ENCODE assay signal across 11 mouse cellular contexts in genomic region chrX:140540500-140541114, GRCm38 (mm10). TPM values are rescaled to one million over a fixed set of nuclear protein-coding genes. Genes with fewer than 3 reads are reported as not detected.
DNase-seq lines count a peak whose midpoint lies in the region; ATAC-seq and TF ChIP-seq lines count a peak whose summit lies in the region.
"Had no signal": no experiment of that assay in that cellular context is flagged by ENCODE, and none has a peak within 500 bp of the region (broad histone marks: within the 10 kb centered on the region; RNA-seq: fewer than 3 reads in every experiment).

No protein-coding gene starts in this region.

- H3K27ac ChIP-seq in heart, embryonic 13.5 days (replicated peaks): peak overlapping the region; percentile 94
- peak overlapping the region; percentile 96 for H3K27ac ChIP-seq in spleen, adult 2 months (ENCODE audit: insufficient read depth, low read length)
- peak overlapping the region; percentile 88 for H3K27ac ChIP-seq in macrophage

- H3K36me3 ChIP-seq in heart, embryonic 13.5 days: peaks cover 10% of the 10 kb centered on the region
- H3K36me3 ChIP-seq in spleen, adult 2 months (ENCODE audit: control insufficient read depth, insufficient read depth, low read length): peaks cover 18% of the 10 kb centered on the region
- H3K36me3 ChIP-seq in macrophage (ENCODE audit: inconsistent target): no peaks in the 10 kb centered on the region

- no peak for DNase-seq in heart, adult 8-10 months (ENCODE audit: low spot score)
- peak in 1 of 2 experiments; percentile 32 for DNase-seq in spleen, adult 2 months (ENCODE audit: low read depth in 1 of 2, low spot score in 2 of 2)
- DNase-seq in spleen, postnatal 4 days (ENCODE audit: low spot score in 2 of 2): no peak
- DNase-seq in embryo, embryonic 10.5 days (ENCODE audit: low spot score): no peak
- DNase-seq in frontal cortex, postnatal 36 days (ENCODE audit: low spot score in 2 of 2): no peak
- DNase-seq in urinary bladder, postnatal 36 days (ENCODE audit: low spot score in 2 of 2): no peak
- DNase-seq: cerebellum, postnatal 36 days; lung, embryonic 14.5 days; right cerebral cortex, postnatal 4 days had no signal

- peak overlapping the region; percentile 63 for H3K4me3 ChIP-seq in heart, embryonic 13.5 days
- H3K4me3 ChIP-seq in spleen, adult 2 months (ENCODE audit: extremely low read depth, insufficient read depth, insufficient read length): peak overlapping the region; percentile 69
- H3K4me3 ChIP-seq in macrophage (ENCODE audit: inconsistent target): peak overlapping the region; percentile 67

- H3K9me3 ChIP-seq in heart, embryonic 13.5 days: no peaks in the 10 kb centered on the region

- peaks cover 36% of the 10 kb centered on the region for H3K79me2 ChIP-seq in macrophage (ENCODE audit: inconsistent target)

- no peak for ATAC-seq in heart, embryonic 13.5 days (ENCODE audit: extremely low read depth, insufficient number of reproducible peaks, low FRiP score, low TSS enrichment)

- 62% methylated on average over 15 of the region's 15 CpGs for WGBS in heart, embryonic 13.5 days
- WGBS in spleen, adult 2 months: 47% methylated on average over 15 of the region's 15 CpGs
- WGBS in macrophage (ENCODE audit: missing documents): 39% methylated on average over 15 of the region's 15 CpGs

- peaks cover 14% of the 10 kb centered on the region for H3K27me3 ChIP-seq in heart, embryonic 13.5 days (replicated peaks)
- no peaks in the 10 kb centered on the region for H3K27me3 ChIP-seq in spleen, adult 2 months (ENCODE audit: control insufficient read depth, insufficient read depth, low read length)

- TF ChIP-seq POLR2A in spleen, adult 2 months (IDR thresholded peaks at IDR 0.05; ENCODE audit: low read depth, low read length): no peak

- 0 out of 2 replicates have a peak, but pooled peaks have one; percentile 9 for TF ChIP-seq CTCF in spleen, adult 2 months (IDR thresholded peaks at IDR 0.05; ENCODE audit: extremely low read depth, insufficient read depth, insufficient read length, insufficient replicate concordance)

- peak overlapping the region; percentile 75 for H3K4me2 ChIP-seq in heart, embryonic 13.5 days

- peaks cover 61% of the 10 kb centered on the region for H3K4me1 ChIP-seq in heart, embryonic 13.5 days
- peaks cover 11% of the 10 kb centered on the region for H3K4me1 ChIP-seq in spleen, adult 2 months (ENCODE audit: control insufficient read depth, insufficient read depth, insufficient read length)

- H3K9ac ChIP-seq in heart, embryonic 13.5 days: peak overlapping the region; percentile 86

RNA-seq across cellular contexts. Expression of gene Tsc22d3, which starts 59.9 kb away (rescaled TPM):
- 163 and 212 TPM in 2 replicates for polyA plus RNA-seq in heart, embryonic 13.5 days (2015; fragmentation: Nextera tagmentation; extraction: Ambion mirVana)
- total RNA-seq in heart, adult 8-10 months (2022): 100 to 1,000 TPM; 121 to 152 (median 126) TPM
- polyA plus RNA-seq in spleen, adult 2 months (2012; rRNA removed): 173 and 218 TPM in 2 replicates
- 10 to 100 TPM in 23 of 26 experiments, 1 to 10 TPM in 3; 6.5 to 71.1 (median 30.2) TPM for total RNA-seq in macrophage (2018; cell fraction: chromatin; rRNA removed)
- total RNA-seq in macrophage (2018; cell fraction: cytosol; rRNA removed): 100 to 1,000 TPM in 15 of 26 experiments, 10 to 100 TPM in 11; 39.5 to 154 (median 116) TPM
- total RNA-seq in macrophage (2018; cell fraction: nucleus; rRNA removed): 100 to 1,000 TPM in 8 of 26 experiments, 10 to 100 TPM in 18; 16.0 to 160 (median 74.9) TPM
- polyA plus RNA-seq in macrophage (2018): 57.2 to 142 TPM (median 72.7 TPM) in 3 replicates
